Mouse (Mus musculus): ENCODE data around the gene Tnfrsf21.
A peak's percentile ranks its signal among the peaks of the same experiment; 100 is the strongest.

Tnfrsf21 gene

DNA sequence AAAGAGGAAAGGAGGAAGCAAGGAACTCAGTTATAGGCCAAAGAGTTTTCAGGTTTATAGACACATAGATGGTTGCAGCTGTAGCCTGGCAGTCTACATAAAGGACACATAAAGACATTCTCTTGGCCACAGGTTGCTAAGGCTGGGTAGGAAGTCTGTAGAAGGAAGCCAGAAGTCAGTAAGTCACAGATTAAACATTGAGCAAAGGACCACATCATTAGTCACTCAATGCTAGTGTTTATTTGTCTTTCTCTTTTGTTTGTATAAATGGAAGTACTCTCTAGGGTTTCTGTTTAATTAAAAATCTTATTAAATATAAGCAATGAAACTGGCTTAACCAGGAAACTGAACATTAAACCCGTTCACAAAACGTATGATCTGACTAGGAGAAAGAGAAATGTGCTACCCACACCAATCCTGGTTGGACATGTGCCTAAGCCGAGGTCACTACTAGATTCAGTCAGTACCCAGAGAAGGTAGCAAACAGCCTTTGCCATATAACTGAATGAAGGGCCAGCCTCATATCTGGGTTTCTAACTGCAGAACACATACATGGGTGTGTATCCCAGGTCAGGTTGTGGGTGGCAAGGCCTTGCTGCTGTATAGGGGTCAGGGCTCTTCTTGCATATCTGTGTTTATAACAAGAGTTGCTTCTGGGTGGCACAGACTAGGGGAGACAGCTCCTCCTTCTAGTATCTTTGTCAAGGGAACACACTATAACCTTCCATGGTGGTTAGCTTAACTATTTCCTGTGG, 113.9 kb downstream of the Tnfrsf21 start:
- no peak for DNase-seq (ENCODE audit: low spot score)

DNA sequence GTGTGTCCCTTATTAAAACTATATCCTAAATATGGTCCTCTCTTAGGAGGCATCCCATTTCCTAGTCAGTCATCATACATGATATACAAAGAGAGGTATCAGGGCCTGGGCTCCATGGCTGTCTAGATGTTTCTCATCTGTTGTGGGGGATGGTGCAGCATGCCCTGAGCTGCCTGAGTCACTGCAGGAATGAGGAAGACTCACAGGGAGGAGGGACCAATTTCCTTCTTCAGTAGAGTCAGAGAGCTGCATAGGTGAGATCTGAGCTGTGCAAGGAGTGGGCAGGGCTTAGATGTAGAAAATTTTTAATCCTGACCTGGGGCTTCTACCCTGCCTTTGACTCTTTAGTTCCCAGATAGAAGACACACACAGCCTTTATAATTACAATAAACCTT, 114.5 kb downstream of the Tnfrsf21 start:
- no peak for DNase-seq (ENCODE audit: low spot score)

DNA sequence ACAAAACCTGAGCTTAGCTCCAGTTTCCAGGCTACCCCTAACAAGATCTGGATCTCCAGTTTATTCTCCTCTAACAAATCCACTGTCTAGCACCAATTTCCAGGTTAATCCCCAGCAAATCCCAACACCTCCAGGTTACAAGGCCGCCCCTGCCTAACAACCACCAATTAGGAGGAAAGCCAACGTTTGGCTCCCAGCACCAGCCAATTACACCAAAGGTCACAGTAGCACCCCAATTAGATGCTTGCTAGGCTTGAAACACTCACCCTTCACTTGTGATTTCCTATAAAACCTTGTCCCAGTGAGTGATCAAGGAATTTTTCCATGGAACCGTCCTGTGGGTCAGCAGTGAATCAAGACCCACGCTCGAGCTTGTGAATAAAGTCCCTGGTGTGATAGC, 116.1 kb downstream of the Tnfrsf21 start:
- no peak for DNase-seq (ENCODE audit: low spot score)

DNA sequence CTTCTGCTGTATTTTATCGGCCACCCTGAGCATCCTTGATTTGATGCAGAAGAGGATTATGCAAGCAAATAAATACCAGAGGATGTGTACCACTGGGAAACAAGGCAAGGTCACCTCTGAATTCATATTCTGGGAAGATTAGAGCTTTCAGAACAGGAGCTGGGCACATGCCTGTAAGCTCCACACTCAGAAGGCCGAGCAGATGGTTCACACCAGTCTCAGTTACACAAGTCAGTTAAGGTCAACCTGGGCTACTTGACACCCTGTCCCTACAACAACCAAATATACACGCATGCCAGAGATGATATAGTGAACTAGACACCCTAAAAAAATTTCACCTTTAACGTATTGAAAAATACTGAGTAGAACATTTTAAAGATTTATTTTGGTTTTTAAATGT, 116.8 kb downstream of the Tnfrsf21 start:
- DNase-seq (ENCODE audit: low spot score), result no peak

DNA sequence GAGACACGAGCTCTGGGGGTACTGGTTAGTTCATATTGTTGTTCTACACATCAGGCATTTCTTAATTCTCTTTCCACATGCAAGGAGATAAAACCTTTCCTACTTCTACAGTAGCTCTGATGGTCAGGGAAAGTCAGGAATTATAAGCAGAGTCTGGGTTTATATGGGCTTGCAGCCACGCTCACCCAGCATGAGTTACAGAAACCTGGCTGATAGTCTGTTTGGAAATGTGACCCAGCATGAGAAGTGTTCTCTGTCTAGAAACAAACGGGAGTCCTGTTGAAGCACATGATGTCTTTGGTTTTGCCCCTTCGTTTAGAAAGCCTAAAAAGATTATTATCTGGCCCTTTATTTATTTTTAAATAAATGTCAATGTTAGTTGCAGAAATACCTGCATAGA, 118.6 kb downstream of the Tnfrsf21 start:
- DNase-seq (ENCODE audit: low spot score), result no peak

DNA sequence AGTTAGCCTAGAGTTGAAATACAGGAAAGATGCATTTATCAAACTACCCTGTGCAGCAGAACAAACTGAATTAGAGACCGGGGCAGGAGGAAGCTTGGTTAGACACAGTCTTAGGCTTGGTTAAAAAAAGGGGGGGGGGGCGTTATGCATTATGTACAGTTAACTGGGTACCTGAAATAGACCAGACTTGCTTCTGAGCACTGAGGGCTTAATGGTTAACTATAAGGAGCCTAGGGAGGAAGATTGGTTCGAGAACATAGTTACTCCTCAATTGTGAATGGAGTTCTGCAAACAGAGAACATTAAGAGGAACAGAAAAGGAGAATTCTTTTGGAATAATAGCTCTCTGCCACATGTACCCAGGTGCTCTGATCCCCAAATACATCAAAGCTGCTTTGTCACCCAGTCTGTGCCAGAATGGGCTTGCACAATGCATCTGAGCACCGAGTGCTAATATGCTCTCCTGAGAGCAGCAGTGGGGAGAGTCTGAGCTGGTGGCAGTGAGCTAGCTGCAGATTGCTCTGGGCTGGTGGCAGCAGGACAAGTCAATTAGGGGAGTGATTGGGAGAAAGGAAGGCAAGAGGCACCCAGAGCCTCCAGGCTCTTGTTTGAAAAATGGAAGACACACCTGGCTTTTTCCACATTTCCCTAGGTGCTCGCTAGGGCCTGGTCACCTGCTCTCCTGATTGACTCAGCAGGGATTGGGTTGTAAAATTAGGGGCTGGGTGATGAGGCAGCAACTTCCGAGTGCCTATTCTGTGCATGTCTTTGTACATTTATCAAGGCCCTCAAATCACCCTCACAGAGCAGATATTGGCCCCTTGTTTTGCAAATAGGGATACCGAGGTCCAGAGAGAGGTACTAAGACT, 119.3 kb downstream of the Tnfrsf21 start:
- DNase-seq (ENCODE audit: low spot score), result no peak

DNA sequence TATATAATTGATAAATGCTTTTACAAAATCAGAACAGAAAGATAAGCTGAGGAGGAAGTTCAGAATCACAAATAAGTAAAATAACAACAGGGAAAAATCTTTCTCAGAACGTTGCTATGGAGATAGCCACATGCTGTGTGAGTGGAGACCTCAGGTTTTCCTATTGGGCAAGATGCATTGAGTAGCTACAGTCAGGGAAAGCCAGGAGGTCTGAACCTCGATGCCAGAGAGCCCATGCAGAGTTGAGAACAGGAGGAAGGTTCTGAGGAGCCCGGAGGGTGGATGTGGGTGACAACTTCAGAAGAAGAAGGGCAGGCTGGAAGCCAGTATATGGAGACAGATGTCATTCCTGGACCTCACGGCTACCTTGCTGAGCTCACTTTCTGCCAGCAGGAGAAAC, 120.4 kb downstream of the Tnfrsf21 start:
- DNase-seq (ENCODE audit: low spot score), result no peak

DNA sequence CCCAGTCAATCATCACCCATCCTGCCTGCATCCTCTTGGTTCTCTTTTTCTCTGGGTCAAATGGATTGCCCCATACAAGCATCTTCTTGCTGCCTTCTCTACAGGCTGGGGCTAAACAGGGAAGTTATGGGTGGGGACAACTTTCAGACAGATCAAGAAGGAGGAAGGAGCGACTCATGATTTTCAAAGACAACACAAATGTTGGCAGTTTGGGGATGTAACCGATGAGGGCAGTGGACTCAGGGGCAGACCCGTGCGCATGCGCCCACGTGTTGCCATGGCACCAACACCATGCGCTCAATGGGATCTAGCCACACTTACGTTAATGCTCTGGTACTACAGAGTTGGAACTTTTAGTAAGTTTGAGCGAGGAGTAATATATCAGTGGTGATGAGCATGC, 121.5 kb downstream of the Tnfrsf21 start:
- DNase-seq (ENCODE audit: low spot score), result no peak

DNA sequence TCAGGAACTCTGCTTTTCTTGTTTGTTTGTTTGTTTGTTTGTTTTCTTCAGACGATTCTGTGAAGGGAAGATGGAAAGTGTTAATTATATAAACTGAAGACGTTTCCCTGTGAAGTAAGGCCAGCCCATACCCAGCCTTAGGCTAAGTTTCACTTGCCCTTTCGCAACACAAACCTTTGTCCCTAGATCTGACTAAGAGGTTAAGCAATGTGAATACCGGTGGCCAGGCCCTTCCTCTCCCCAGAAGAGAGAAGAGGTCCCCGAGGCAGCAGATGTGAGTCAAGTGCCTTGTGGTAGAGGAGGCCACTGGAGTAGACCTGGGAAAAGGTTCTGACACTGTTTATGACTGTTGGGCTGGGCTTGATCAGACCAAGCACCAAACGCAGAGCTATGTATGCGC, 122.0 kb downstream of the Tnfrsf21 start:
- peak; percentile 68 for DNase-seq (ENCODE audit: low spot score)
